In the genomic region with DNA sequence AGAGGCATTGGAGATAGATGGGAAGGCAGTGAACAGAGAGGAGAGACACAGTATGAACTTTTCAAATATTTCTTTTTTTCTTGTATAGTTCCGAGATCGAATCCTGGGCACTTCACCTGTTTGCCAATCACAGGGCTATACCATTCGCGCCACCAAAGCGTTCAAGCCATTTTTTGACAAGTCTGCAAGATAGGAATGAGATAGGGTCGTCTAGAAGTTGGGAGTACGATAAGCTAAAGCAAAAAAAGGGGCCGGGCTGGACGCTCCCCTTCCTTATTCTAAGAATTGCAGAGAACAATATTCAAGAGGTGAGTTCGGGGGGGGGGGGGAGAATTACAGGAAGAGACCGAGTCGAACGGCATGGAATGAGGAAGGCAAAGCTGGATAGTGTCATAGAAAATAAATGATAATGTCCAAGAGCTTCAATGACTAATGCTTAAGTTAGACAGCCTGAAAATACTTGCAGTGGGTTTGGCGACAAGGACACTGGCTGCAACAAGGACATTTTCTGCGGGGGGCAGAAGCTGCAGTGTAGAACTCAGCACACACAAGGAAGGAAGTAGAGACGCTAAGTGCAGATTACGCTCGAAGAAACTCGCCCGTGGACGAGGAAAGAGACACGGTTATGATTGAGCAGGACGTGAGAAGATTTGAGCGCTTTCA, we compare ENCODE assay signal across 8 mouse cellular contexts. TPM values are rescaled to one million over a fixed set of nuclear protein-coding genes. Genes with fewer than 3 reads are reported as not detected.
DNase-seq lines count a peak whose midpoint lies in the region; ATAC-seq and TF ChIP-seq lines count a peak whose summit lies in the region.

No protein-coding gene starts in this region.

- H3K4me3 ChIP-seq in heart, embryonic 10.5 days, result peak overlapping the region; percentile 92
- peak overlapping the region; percentile 86 to 88 for H3K4me3 ChIP-seq in ES-E14 (ENCODE audit: insufficient read depth in 1 of 2, low read depth in 1 of 2, low read length in 2 of 2, poor library complexity in 1 of 2, severe bottlenecking in 1 of 2)
- H3K4me3 ChIP-seq in forebrain, embryonic 16.5 days (replicated peaks; ENCODE audit: low read length), result peak overlapping the region; percentile 70
- H3K4me3 ChIP-seq in liver, postnatal 0 days (ENCODE audit: low read depth, low read length), result peak overlapping the region; percentile 96

- 0 out of 2 replicates have a peak overlapping the region, but pooled peaks have one; percentile 8 for H3K9ac ChIP-seq in ES-E14 (ENCODE audit: insufficient read depth, low read depth, low read length, poor library complexity, severe bottlenecking)
- peak overlapping the region; percentile 75 for H3K9ac ChIP-seq in forebrain, embryonic 16.5 days (replicated peaks; ENCODE audit: low read depth, low read length)
- H3K9ac ChIP-seq in liver, postnatal 0 days (replicated peaks), result peak overlapping the region; percentile 96; the same call in 1 of the 2 replicates

- no peak for TF ChIP-seq EP300 in liver, postnatal 0 days (IDR thresholded peaks at IDR 0.05; ENCODE audit: low read depth)

- intact Hi-C loops in heart, postnatal 14 days (cut with DNase I), result loop anchor here (5.0 to 10.0 kb wide), 2 partner anchors 49 to 227 kb away; no protein-coding TSS in a partner anchor
- intact Hi-C loops in gastrocnemius, postnatal 14 days (cut with DNase I; ENCODE audit: low total_unique reads), result no loop called here

- H3K27ac ChIP-seq in heart, embryonic 10.5 days, result peak overlapping the region; percentile 93
- H3K27ac ChIP-seq in ES-E14 (ENCODE audit: insufficient read depth, low read depth, low read length, poor library complexity, severe bottlenecking), result no peak overlapping the region
- H3K27ac ChIP-seq in forebrain, embryonic 16.5 days (ENCODE audit: low read length), result peak overlapping the region; percentile 56; the same call in 1 of the 2 replicates
- no peak overlapping the region for H3K27ac ChIP-seq in liver, postnatal 0 days (ENCODE audit: low read depth)

- H3K36me3 ChIP-seq in heart, embryonic 10.5 days, result no peaks in the 10 kb centered on the region
- H3K36me3 ChIP-seq in ES-E14 (ENCODE audit: control insufficient read depth, insufficient read depth, low read length, poor library complexity, severe bottlenecking), result no peaks in the 10 kb centered on the region; the same call in 1 of the 2 replicates
- no peaks in the 10 kb centered on the region for H3K36me3 ChIP-seq in forebrain, embryonic 16.5 days (ENCODE audit: control insufficient read depth, insufficient read depth)
- H3K36me3 ChIP-seq in liver, postnatal 0 days (replicated peaks; ENCODE audit: insufficient read depth, low read length), result no peaks in the 10 kb centered on the region

- H3K9me3 ChIP-seq in heart, embryonic 10.5 days, result no peaks in the 10 kb centered on the region
- no peaks in the 10 kb centered on the region for H3K9me3 ChIP-seq in ES-E14 (ENCODE audit: control insufficient read depth, insufficient read depth, low read depth, low read length)
- H3K9me3 ChIP-seq in forebrain, embryonic 16.5 days (ENCODE audit: control insufficient read depth, low read length), result no peaks in the 10 kb centered on the region
- no peaks in the 10 kb centered on the region for H3K9me3 ChIP-seq in liver, postnatal 0 days (ENCODE audit: low read length)

- H3K4me1 ChIP-seq in heart, embryonic 10.5 days, result peaks cover 6% of the 10 kb centered on the region; the same call in 1 of the 2 replicates
- peaks cover 0 to 3% of the 10 kb centered on the region in 2 experiments; a peak in 2 of 4 replicates for H3K4me1 ChIP-seq in ES-E14 (ENCODE audit: control insufficient read depth in 2 of 2, insufficient read depth in 2 of 2, low read length in 2 of 2, poor library complexity in 1 of 2)
- peaks cover 9% of the 10 kb centered on the region for H3K4me1 ChIP-seq in forebrain, embryonic 16.5 days (replicated peaks; ENCODE audit: control insufficient read depth, insufficient read depth, low read length)
- peaks cover 13% of the 10 kb centered on the region for H3K4me1 ChIP-seq in liver, postnatal 0 days (ENCODE audit: insufficient read depth)

- 25% methylated on average over 24 of the region's 24 CpGs for WGBS in heart, embryonic 10.5 days
- WGBS in forebrain, embryonic 16.5 days, result 28% methylated on average over 24 of the region's 24 CpGs
- WGBS in liver, postnatal 0 days (ENCODE audit: insufficient replicate concordance), result 17% methylated on average over 24 of the region's 24 CpGs

- ATAC-seq in forebrain, embryonic 16.5 days, result 0 out of 2 replicates have a peak, but pooled peaks have one; percentile 5
- ATAC-seq in liver, postnatal 0 days, result no peak

- no peak for TF ChIP-seq CTCF in liver, postnatal 0 days (IDR thresholded peaks at IDR 0.05; ENCODE audit: low read depth)

- peaks cover 22% of the 10 kb centered on the region for H3K27me3 ChIP-seq in heart, embryonic 10.5 days (ENCODE audit: insufficient read depth, poor library complexity, severe bottlenecking)
- H3K27me3 ChIP-seq in forebrain, embryonic 16.5 days (replicated peaks; ENCODE audit: control insufficient read depth, insufficient read depth, low read length), result no peaks in the 10 kb centered on the region
- no peaks in the 10 kb centered on the region for H3K27me3 ChIP-seq in liver, postnatal 0 days (ENCODE audit: insufficient read depth, low read length)

- in situ Hi-C loops in ES-E14 (cut with MboI; ENCODE audit: low sequenced_read_pairs in 2 of 2, unreplicated experiment in 2 of 2), result no loop called here

- no peak for DNase-seq in heart, embryonic 10.5 days (ENCODE audit: low spot score)
- no peak for DNase-seq in heart, postnatal 14 days
- no peak for DNase-seq in ES-E14 (ENCODE audit: low read depth, low spot score)
- DNase-seq in liver, postnatal 0 days, result no peak
- DNase-seq in gastrocnemius, adult 8-10 months (ENCODE audit: low spot score in 2 of 2), result no peak
- DNase-seq in gastrocnemius, postnatal 14 days, result no peak
- no peak for DNase-seq in adrenal gland, adult 2 months

- peak overlapping the region; percentile 65 for H3K4me2 ChIP-seq in forebrain, embryonic 16.5 days (ENCODE audit: low read length)
- peak overlapping the region; percentile 93 for H3K4me2 ChIP-seq in liver, postnatal 0 days (ENCODE audit: low read depth, low read length)

TF ChIP-seq in ES-E14, 5 proteins besides CTCF, POLR2A, EP300 and RAD21:
- no peak for TF ChIP-seq HCFC1 (IDR thresholded peaks at IDR 0.05; ENCODE audit: borderline replicate concordance, insufficient read depth, low read length)
- TF ChIP-seq CHD2 (IDR thresholded peaks at IDR 0.05; ENCODE audit: low read depth, low read length), result no peak
- TF ChIP-seq ZNF384 (IDR thresholded peaks at IDR 0.05; ENCODE audit: low read depth, low read length), result no peak
- no peak for TF ChIP-seq MAFK (IDR thresholded peaks at IDR 0.05; ENCODE audit: insufficient read depth, low read depth, low read length)
- no peak for TF ChIP-seq ZC3H11A (IDR thresholded peaks at IDR 0.05; ENCODE audit: borderline replicate concordance, low read depth, low read length)

RNA-seq across cellular contexts. Expression of gene R3hcc1l, which starts 0.5 kb away (rescaled TPM):
- 13.7 and 15.0 TPM in 2 replicates for polyA plus RNA-seq in heart, embryonic 10.5 days (2016; fragmentation: Nextera tagmentation; extraction: Ambion mirVana)
- total RNA-seq in heart, postnatal 14 days (2021), result 10 to 100 TPM; 17.6 to 21.0 TPM
- total RNA-seq in ES-E14 (2012; rRNA removed), result 6.5 and 8.0 TPM in 2 replicates
- polyA plus RNA-seq in forebrain, embryonic 16.5 days (2015; fragmentation: Nextera tagmentation; extraction: Ambion mirVana), result 17.0 and 19.3 TPM in 2 replicates
- 7.5 and 7.9 TPM in 2 replicates for polyA plus RNA-seq in liver, postnatal 0 days (2015; fragmentation: Nextera tagmentation; extraction: Ambion mirVana)
- 10 to 100 TPM; 11.2 to 15.9 (median 13.3) TPM for total RNA-seq in gastrocnemius, adult 8-10 months (2022)
- total RNA-seq in gastrocnemius, postnatal 14 days (2021), result 1 to 10 TPM; 9.6 to 9.8 TPM
- 10 to 100 TPM; 22.9 to 29.2 TPM for total RNA-seq in adrenal gland, adult 2 months (2021)
- 1.7 and 2.0 TPM in 2 replicates for polyA plus RNA-seq in adrenal gland, adult 2 months (2012; rRNA removed)

Comparison
In these comparisons a context has a peak if more than half of its experiments do, and no peak if none do; other contexts are left out.
1. H3K27ac ChIP-seq: peak in heart, embryonic 10.5 days (single experiment) and forebrain, embryonic 16.5 days (single experiment); none in ES-E14 (single experiment) and liver, postnatal 0 days (single experiment).
2. H3K9ac ChIP-seq: peak in every context shown above with its lines; median percentile 96 in liver, postnatal 0 days; 75 in forebrain, embryonic 16.5 days; 8 in ES-E14.
3. Peak in every context shown above with its lines, with median percentiles within 50 percentile points of each other: H3K4me3 ChIP-seq.